9 mouse cellular contexts compared by ENCODE assay signal in genomic region chr4:108070286-108070685, GRCm38 (mm10). TPM values are rescaled to one million over a fixed set of nuclear protein-coding genes. Genes with fewer than 3 reads are reported as not detected.
A peak's percentile ranks its signal among the peaks of the same experiment; 100 is the strongest.
DNase-seq lines count a peak whose midpoint lies in the region; ATAC-seq and TF ChIP-seq lines count a peak whose summit lies in the region.
"Had no signal": no experiment of that assay in that cellular context is flagged by ENCODE, and none has a peak within 500 bp of the region (broad histone marks: within the 10 kb centered on the region; RNA-seq: fewer than 3 reads in every experiment).

No protein-coding gene starts in this region.

- 29% methylated on average over 4 of the region's 4 CpGs for WGBS in kidney, adult 2 months
- WGBS in bone marrow, adult 2 months, result 43% methylated on average over 4 of the region's 4 CpGs
- 83% methylated on average over 4 of the region's 4 CpGs for WGBS in hindbrain, embryonic 13.5 days
- WGBS in midbrain, embryonic 13.5 days, result 73% methylated on average over 4 of the region's 4 CpGs

- H3K4me1 ChIP-seq in kidney, adult 2 months (ENCODE audit: control insufficient read depth, insufficient read depth, low read length), result peaks cover 21% of the 10 kb centered on the region; the same call in 1 of the 2 replicates
- no peaks in the 10 kb centered on the region; the same call in 1 of the 2 replicates for H3K4me1 ChIP-seq in bone marrow, adult 2 months (ENCODE audit: control insufficient read depth, insufficient read depth, low read length)
- peaks cover 19% of the 10 kb centered on the region for H3K4me1 ChIP-seq in hindbrain, embryonic 13.5 days (replicated peaks)
- peaks cover 18% of the 10 kb centered on the region for H3K4me1 ChIP-seq in midbrain, embryonic 13.5 days (replicated peaks)

- no peaks in the 10 kb centered on the region for H3K27me3 ChIP-seq in kidney, adult 2 months (replicated peaks; ENCODE audit: control insufficient read depth, insufficient read depth, low read length)
- no peaks in the 10 kb centered on the region for H3K27me3 ChIP-seq in hindbrain, embryonic 13.5 days
- H3K27me3 ChIP-seq in midbrain, embryonic 13.5 days, result no peaks in the 10 kb centered on the region
- H3K27me3 ChIP-seq: Patski had no signal

- intact Hi-C loops in gastrocnemius, postnatal 14 days (cut with DNase I; ENCODE audit: low total_unique reads), result no loop called here

- peak overlapping the region; percentile 80 for H3K4me3 ChIP-seq in kidney, adult 2 months (ENCODE audit: insufficient read depth, low read depth, low read length)
- H3K4me3 ChIP-seq in bone marrow, adult 2 months (replicated peaks; ENCODE audit: control insufficient read depth, low read depth, low read length), result peak overlapping the region; percentile 86
- peak overlapping the region; percentile 56 for H3K4me3 ChIP-seq in hindbrain, embryonic 13.5 days
- peak overlapping the region; percentile 61 for H3K4me3 ChIP-seq in midbrain, embryonic 13.5 days (replicated peaks)

- no peak for TF ChIP-seq POLR2A in kidney, adult 2 months (IDR thresholded peaks at IDR 0.05; ENCODE audit: low read depth, low read length)
- no peak for TF ChIP-seq POLR2A in bone marrow, adult 2 months (IDR thresholded peaks at IDR 0.05; ENCODE audit: borderline replicate concordance, control insufficient read depth, low read depth, low read length)

- peak overlapping the region; percentile 71 for H3K9ac ChIP-seq in hindbrain, embryonic 13.5 days
- peak overlapping the region; percentile 75 for H3K9ac ChIP-seq in midbrain, embryonic 13.5 days (replicated peaks)

- H3K9me3 ChIP-seq in hindbrain, embryonic 13.5 days, result no peaks in the 10 kb centered on the region
- H3K9me3 ChIP-seq in midbrain, embryonic 13.5 days, result no peaks in the 10 kb centered on the region

- peak overlapping the region; percentile 93 for H3K27ac ChIP-seq in kidney, adult 2 months (ENCODE audit: insufficient read depth, low read depth, low read length)
- H3K27ac ChIP-seq in bone marrow, adult 2 months (ENCODE audit: control insufficient read depth, insufficient read depth, low read depth, low read length, poor library complexity), result no peak overlapping the region
- H3K27ac ChIP-seq in hindbrain, embryonic 13.5 days, result no peak overlapping the region
- H3K27ac ChIP-seq in midbrain, embryonic 13.5 days, result no peak overlapping the region

- peak; percentile 58 for DNase-seq in kidney, adult 2 months
- DNase-seq in kidney, postnatal 4 days, result no peak
- no peak for DNase-seq in layer of hippocampus, adult 9-11 months
- no peak for DNase-seq in gastrocnemius, postnatal 14 days
- no peak for DNase-seq in thymus, adult 18-20 months

- TF ChIP-seq CTCF in kidney, adult 2 months (conservative IDR thresholded peaks at IDR 0.05; ENCODE audit: insufficient read depth, insufficient read length, low read depth, low read length), result no peak
- no peak for TF ChIP-seq CTCF in bone marrow, adult 2 months (IDR thresholded peaks at IDR 0.05; ENCODE audit: control insufficient read depth, insufficient read depth, low read length)

- no peak for ATAC-seq in hindbrain, embryonic 13.5 days (ENCODE audit: low FRiP score)
- no peak for ATAC-seq in midbrain, embryonic 13.5 days
- ATAC-seq: Patski had no signal

- H3K4me2 ChIP-seq in hindbrain, embryonic 13.5 days, result peak overlapping the region; percentile 82
- peak overlapping the region; percentile 96 for H3K4me2 ChIP-seq in midbrain, embryonic 13.5 days (replicated peaks)

- H3K36me3 ChIP-seq in kidney, adult 2 months (ENCODE audit: control insufficient read depth, insufficient read depth, low read length), result peaks cover 10% of the 10 kb centered on the region; the same call in 1 of the 2 replicates
- H3K36me3 ChIP-seq in hindbrain, embryonic 13.5 days, result peaks cover 16% of the 10 kb centered on the region
- H3K36me3 ChIP-seq in midbrain, embryonic 13.5 days, result peaks cover 23% of the 10 kb centered on the region

RNA-seq across cellular contexts. Expression of gene Podn, which starts 26.0 kb away (rescaled TPM):
- polyA plus RNA-seq in kidney, adult 2 months (2012; rRNA removed), result 29.8 and 30.4 TPM in 2 replicates
- polyA plus RNA-seq in bone marrow, adult 2 months (2011; ENCODE audit: insufficient read depth, insufficient read length, low replicate concordance, missing spikeins), result 5.1 and 5.2 TPM in 2 replicates
- polyA plus RNA-seq in hindbrain, embryonic 13.5 days (2015; fragmentation: Nextera tagmentation; extraction: Ambion mirVana), result 0.13 and 0.18 TPM in 2 replicates
- polyA plus RNA-seq in midbrain, embryonic 13.5 days (2015; fragmentation: Nextera tagmentation; extraction: Ambion mirVana), result 0.07 TPM in 1 of 2 replicates, not detected in the other
- total RNA-seq in gastrocnemius, postnatal 14 days (2021), result 1 to 10 TPM; 7.0 to 10.0 TPM
